Mouse (Mus musculus) small intestine, adult 2 months (tissue): ENCODE data around the gene Stox1.

Source experiments
- CTCF ChIP-seq: fragments of 200-500 bp; IDR thresholded peaks from 2 replicates; pipeline ENCODE4 v1.5.1; 2012; ENCODE audit warnings: low read depth, mild to moderate bottlenecking, control low read depth, inconsistent platforms, low read length, moderate library complexity, mixed read lengths; ENCODE audit not compliant: insufficient replicate concordance, insufficient read length; ENCODE audit errors: extremely low read depth
- POLR2A ChIP-seq: fragments of 200-500 bp; IDR thresholded peaks from 2 replicates; pipeline ENCODE4 v1.6.1; 2012; ENCODE audit warnings: low read depth, mild to moderate bottlenecking, control low read depth, inconsistent platforms, low read length, moderate library complexity

DNA sequence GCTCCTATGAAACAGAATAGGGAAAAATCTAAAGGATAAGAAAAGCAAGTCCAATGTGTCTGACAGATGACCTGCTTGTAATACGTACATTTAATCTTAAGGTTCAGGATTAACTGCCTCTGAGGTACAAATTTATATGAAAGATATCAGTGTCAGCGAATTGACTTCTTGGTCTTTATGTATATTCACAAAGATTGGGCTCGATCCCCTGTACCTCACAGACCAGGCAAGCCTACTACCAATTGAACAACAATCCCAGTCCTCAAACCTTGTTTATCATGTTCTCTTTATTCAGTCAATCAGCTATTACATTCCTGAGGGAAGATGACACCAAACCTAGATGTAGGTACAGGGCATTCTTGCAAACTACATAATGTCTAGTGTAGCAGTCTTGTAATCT lies 74.0 kb downstream of the Stox1 start:
- TF ChIP-seq POLR2A: no peak
- no peak for TF ChIP-seq CTCF
